Mouse (Mus musculus): ENCODE measurements around the gene Kifc3. TPM values are rescaled to one million over a fixed set of nuclear protein-coding genes. Genes with fewer than 3 reads are reported as not detected.

Kifc3 gene
- total and polyA plus RNA-seq, 3 experiments: 10.6 to 19.1 TPM; not detected in 1

DNA sequence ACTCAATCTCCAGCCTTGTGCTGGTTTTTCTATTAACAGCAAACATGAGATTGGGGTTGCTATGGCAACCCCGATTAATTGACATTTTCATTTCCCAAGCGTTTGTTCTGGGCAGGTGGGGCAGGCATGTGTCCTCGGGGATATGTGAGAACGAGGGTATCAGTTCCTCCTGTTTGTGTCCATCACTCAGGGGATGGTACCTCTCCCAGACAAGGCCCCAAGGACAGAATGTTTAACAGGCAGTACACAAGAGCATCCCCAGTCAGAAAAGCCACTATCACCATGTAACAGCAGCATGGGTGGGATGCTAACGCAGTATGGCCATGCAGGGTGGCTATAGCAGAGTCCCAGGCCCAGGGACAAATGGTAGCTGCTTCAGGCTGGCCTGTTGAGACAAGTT, 27.3 kb downstream of the Kifc3 start:
- TF ChIP-seq USF2 (IDR thresholded peaks at IDR 0.05; ENCODE audit: borderline replicate concordance in 1 of 2, insufficient read depth in 1 of 2, low read depth in 1 of 2, low read length in 2 of 2): no peak
- TF ChIP-seq MXI1 (IDR thresholded peaks at IDR 0.05; ENCODE audit: low read depth, low read length): no peak
- no peak for TF ChIP-seq GABPA (IDR thresholded peaks at IDR 0.05; ENCODE audit: low read depth, low read length)
- H3K9me3 ChIP-seq (replicated peaks; ENCODE audit: insufficient read depth, low read length): no peaks in the 10 kb centered on the region
- no peak overlapping the region for H3K27ac ChIP-seq (ENCODE audit: control insufficient read depth, low read depth, low read length)
- H3K27me3 ChIP-seq (ENCODE audit: control insufficient read depth in 1 of 2, insufficient read depth in 2 of 2, low read length in 2 of 2): peaks cover 0 to 2% of the 10 kb centered on the region in 2 experiments; a peak in 2 of 4 replicates
- H3K4me1 ChIP-seq (ENCODE audit: control insufficient read depth in 1 of 2, insufficient read depth in 2 of 2, low read length in 2 of 2): no peaks in the 10 kb centered on the region
- no peak for DNase-seq (ENCODE audit: low read depth, low spot score)
- no peaks in the 10 kb centered on the region for H3K36me3 ChIP-seq (ENCODE audit: control insufficient read depth in 1 of 2, insufficient read depth in 2 of 2, low read length in 2 of 2)
- H3K4me3 ChIP-seq (ENCODE audit: control insufficient read depth in 1 of 2, insufficient read depth in 1 of 2, low read depth in 2 of 2, low read length in 2 of 2): no peak overlapping the region
- H3K79me2 ChIP-seq (ENCODE audit: control insufficient read depth, insufficient read depth, low read length, poor library complexity): no peaks in the 10 kb centered on the region
- no peak overlapping the region for H3K9ac ChIP-seq (ENCODE audit: control insufficient read depth, low read depth, low read length, poor library complexity, severe bottlenecking)

DNA sequence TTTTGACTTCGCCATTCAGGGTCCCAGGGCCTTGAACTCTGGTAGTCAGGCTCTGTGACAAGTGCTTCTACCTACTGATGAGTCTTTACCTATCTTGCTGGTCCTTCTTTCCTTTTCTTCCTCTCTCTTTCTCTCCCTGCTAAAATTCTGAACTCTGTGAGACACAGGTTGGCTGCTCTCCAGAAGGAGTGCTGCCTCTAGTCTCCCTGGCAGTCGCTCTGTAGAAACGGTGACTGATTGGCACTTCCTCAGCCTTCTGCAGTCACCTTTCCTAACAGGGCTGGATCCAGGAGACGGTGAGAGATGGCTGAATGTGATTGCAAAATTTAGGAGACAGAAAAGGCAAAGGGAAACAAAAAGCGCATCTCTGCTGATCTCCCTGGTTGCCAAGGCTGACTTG, 30.2 kb downstream of the Kifc3 start:
- H3K36me3 ChIP-seq (ENCODE audit: control insufficient read depth in 1 of 2, insufficient read depth in 2 of 2, low read length in 2 of 2): no peaks in the 10 kb centered on the region
- peaks cover 2 to 3% of the 10 kb centered on the region in 2 experiments; a peak in 3 of 4 replicates for H3K27me3 ChIP-seq (ENCODE audit: control insufficient read depth in 1 of 2, insufficient read depth in 2 of 2, low read length in 2 of 2)
- H3K9me3 ChIP-seq (replicated peaks; ENCODE audit: insufficient read depth, low read length): no peaks in the 10 kb centered on the region
- no peak overlapping the region for H3K27ac ChIP-seq (ENCODE audit: control insufficient read depth, low read depth, low read length)
- TF ChIP-seq TCF12 (IDR thresholded peaks at IDR 0.05; ENCODE audit: low read depth, low read length): no peak
- no peak for TF ChIP-seq USF1 (IDR thresholded peaks at IDR 0.05; ENCODE audit: low read depth, low read length)
- no peak for TF ChIP-seq MYB (IDR thresholded peaks at IDR 0.05; ENCODE audit: low read depth, low read length)
- TF ChIP-seq USF2 (IDR thresholded peaks at IDR 0.05; ENCODE audit: borderline replicate concordance in 1 of 2, insufficient read depth in 1 of 2, low read depth in 1 of 2, low read length in 2 of 2): no peak
- no peak for TF ChIP-seq E2F4 (IDR thresholded peaks at IDR 0.05; ENCODE audit: borderline replicate concordance, low read depth, low read length)
- TF ChIP-seq ZMIZ1 (IDR thresholded peaks at IDR 0.05; ENCODE audit: low read depth, low read length): no peak
- no peak for TF ChIP-seq POLR2AphosphoS5 (IDR thresholded peaks at IDR 0.05; ENCODE audit: borderline replicate concordance, low read depth, low read length)
- H3K4me3 ChIP-seq (ENCODE audit: control insufficient read depth in 1 of 2, insufficient read depth in 1 of 2, low read depth in 2 of 2, low read length in 2 of 2): no peak overlapping the region
- DNase-seq (ENCODE audit: low read depth, low spot score): peak; percentile 24
- no peak overlapping the region for H3K9ac ChIP-seq (ENCODE audit: control insufficient read depth, low read depth, low read length, poor library complexity, severe bottlenecking)
- no peaks in the 10 kb centered on the region for H3K4me1 ChIP-seq (ENCODE audit: control insufficient read depth in 1 of 2, insufficient read depth in 2 of 2, low read length in 2 of 2)
- no peaks in the 10 kb centered on the region for H3K79me2 ChIP-seq (ENCODE audit: control insufficient read depth, insufficient read depth, low read length, poor library complexity)

DNA sequence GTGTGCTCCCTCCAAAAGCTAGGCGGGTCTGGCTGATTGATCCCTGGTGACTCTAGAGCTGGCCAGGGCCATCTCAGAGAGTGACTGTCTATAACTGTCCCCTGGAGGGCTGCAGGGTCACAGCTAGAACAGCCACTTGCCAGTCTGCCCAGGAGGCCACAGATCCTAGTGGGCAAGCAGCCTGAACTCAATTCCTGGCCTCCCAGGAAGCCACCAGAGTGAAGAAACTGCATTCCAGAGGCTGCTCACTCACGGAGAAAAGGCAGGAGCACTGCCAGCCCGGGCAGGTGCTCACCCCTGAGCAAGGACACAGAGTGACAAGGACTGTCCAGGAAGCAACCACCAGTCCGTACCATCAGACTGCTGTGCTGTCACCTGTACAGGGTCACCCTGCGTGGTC, 34.9 kb downstream of the Kifc3 start:
- Histone ChIP-seq H3K9me3 (replicated peaks; ENCODE audit: insufficient read depth, low read length) (no peaks in the 10 kb centered on the region), H3K4me1 (ENCODE audit: control insufficient read depth in 1 of 2, insufficient read depth in 2 of 2, low read length in 2 of 2) (no peaks in the 10 kb centered on the region), H3K27me3 (ENCODE audit: control insufficient read depth in 1 of 2, insufficient read depth in 2 of 2, low read length in 2 of 2) (peaks cover 0 to 11% of the 10 kb centered on the region in 2 experiments; a peak in 2 of 4 replicates), H3K27ac (ENCODE audit: control insufficient read depth, low read depth, low read length) (no peak overlapping the region), H3K9ac (ENCODE audit: control insufficient read depth, low read depth, low read length, poor library complexity, severe bottlenecking) (no peak overlapping the region), H3K36me3 (ENCODE audit: control insufficient read depth in 1 of 2, insufficient read depth in 2 of 2, low read length in 2 of 2) (no peaks in the 10 kb centered on the region), H3K4me3 (ENCODE audit: control insufficient read depth in 1 of 2, insufficient read depth in 1 of 2, low read depth in 2 of 2, low read length in 2 of 2) (no peak overlapping the region), H3K79me2 (ENCODE audit: control insufficient read depth, insufficient read depth, low read length, poor library complexity) (no peaks in the 10 kb centered on the region)
- DNase-seq (ENCODE audit: low read depth, low spot score): no peak
- TF ChIP-seq CTCF (IDR thresholded peaks at IDR 0.05 in 2 of 3, conservative IDR thresholded peaks at IDR 0.05 in 1 of 3; ENCODE audit: control insufficient read depth in 1 of 3, insufficient read depth in 1 of 3, low read depth in 2 of 3, low read length in 3 of 3, poor library complexity in 1 of 3, severe bottlenecking in 1 of 3): no peak

All from MEL (cell line).